Comparison of ENCODE assay signal across 8 mouse cellular contexts in genomic region chr11:59135051-59135820, GRCm38 (mm10). TPM values are rescaled to one million over a fixed set of nuclear protein-coding genes. Genes with fewer than 3 reads are reported as not detected.
DNase-seq lines count a peak whose midpoint lies in the region; ATAC-seq and TF ChIP-seq lines count a peak whose summit lies in the region.

No protein-coding gene starts in this region.

- H3K4me3 ChIP-seq in gastrocnemius, adult 2 months: peak overlapping the region; percentile 76
- no peak overlapping the region for H3K4me3 ChIP-seq in CH12.LX (replicated peaks in 1 of 3; ENCODE audit: low read depth in 2 of 3, low read length in 2 of 3, poor library complexity in 1 of 3)
- peak overlapping the region; percentile 30 for H3K4me3 ChIP-seq in forebrain, embryonic 16.5 days (replicated peaks; ENCODE audit: low read length)
- no peak overlapping the region; the same call in 1 of the 2 replicates for H3K4me3 ChIP-seq in liver, embryonic 13.5 days (replicated peaks)

- peak; percentile 72 for DNase-seq in gastrocnemius, adult 2 months
- DNase-seq in gastrocnemius, postnatal 14 days: no peak
- no peak for DNase-seq in CH12.LX (ENCODE audit: extremely low read depth)
- no peak for DNase-seq in liver, embryonic 13.5 days
- DNase-seq in right cerebral cortex, adult 2 months (ENCODE audit: low spot score in 2 of 2): no peak
- no peak for DNase-seq in yolk sac, embryonic 10.5 days (ENCODE audit: low spot score)
- no peak for DNase-seq in frontal cortex, adult 2 months (ENCODE audit: extremely low spot score in 1 of 2, low spot score in 1 of 2)

- H3K9me3 ChIP-seq in CH12.LX (replicated peaks; ENCODE audit: low read length): peaks cover 19% of the 10 kb centered on the region
- no peaks in the 10 kb centered on the region for H3K9me3 ChIP-seq in forebrain, embryonic 16.5 days (ENCODE audit: control insufficient read depth, low read length)
- no peaks in the 10 kb centered on the region for H3K9me3 ChIP-seq in liver, embryonic 13.5 days (replicated peaks)

- TF ChIP-seq EP300 in CH12.LX (IDR thresholded peaks at IDR 0.05; ENCODE audit: low read length): no peak

- ATAC-seq in forebrain, embryonic 16.5 days: no peak
- ATAC-seq in liver, embryonic 13.5 days (ENCODE audit: low read depth): no peak

- in situ Hi-C loops in CH12.LX (cut with MboI; ENCODE audit: low pct_ligation_motif_present, low pct_unique_long_range_greater_than_20kb, low sequenced_read_pairs): loop anchor here (5.0 kb wide), 1 partner anchor 33 kb away; no protein-coding TSS in a partner anchor

- H3K27me3 ChIP-seq in CH12.LX (replicated peaks): peaks cover 28% of the 10 kb centered on the region
- peaks cover 44% of the 10 kb centered on the region for H3K27me3 ChIP-seq in forebrain, embryonic 16.5 days (replicated peaks; ENCODE audit: control insufficient read depth, insufficient read depth, low read length)
- H3K27me3 ChIP-seq in liver, embryonic 13.5 days: peaks cover 78% of the 10 kb centered on the region

- no peak for TF ChIP-seq CTCF in gastrocnemius, adult 2 months (IDR thresholded peaks at IDR 0.05)
- no peak for TF ChIP-seq CTCF in CH12.LX (conservative IDR thresholded peaks at IDR 0.05 in 1 of 2, IDR thresholded peaks at IDR 0.05 in 1 of 2; ENCODE audit: low read depth in 2 of 2, low read length in 2 of 2)

- H3K36me3 ChIP-seq in CH12.LX (replicated peaks in 1 of 2; ENCODE audit: control insufficient read depth in 1 of 2, insufficient read depth in 1 of 2, low read length in 1 of 2): no peaks in the 10 kb centered on the region
- no peaks in the 10 kb centered on the region for H3K36me3 ChIP-seq in forebrain, embryonic 16.5 days (ENCODE audit: control insufficient read depth, insufficient read depth)
- H3K36me3 ChIP-seq in liver, embryonic 13.5 days: no peaks in the 10 kb centered on the region

- TF ChIP-seq POLR2A in CH12.LX (IDR thresholded peaks at IDR 0.05; ENCODE audit: low read depth, low read length): no peak

- peak overlapping the region; percentile 99 for H3K27ac ChIP-seq in gastrocnemius, adult 2 months
- no peak overlapping the region for H3K27ac ChIP-seq in CH12.LX (ENCODE audit: insufficient read depth, low read depth)
- no peak overlapping the region for H3K27ac ChIP-seq in forebrain, embryonic 16.5 days (ENCODE audit: low read length)
- no peak overlapping the region for H3K27ac ChIP-seq in liver, embryonic 13.5 days

- H3K4me1 ChIP-seq in CH12.LX (ENCODE audit: control insufficient read depth in 1 of 2, insufficient read depth in 2 of 2): peaks cover 24 to 39% of the 10 kb centered on the region in 2 experiments
- peaks cover 11% of the 10 kb centered on the region; the same call in 1 of the 2 replicates for H3K4me1 ChIP-seq in forebrain, embryonic 16.5 days (replicated peaks; ENCODE audit: control insufficient read depth, insufficient read depth, low read length)
- H3K4me1 ChIP-seq in liver, embryonic 13.5 days (replicated peaks): no peaks in the 10 kb centered on the region

- dilution Hi-C loops in CH12.LX (cut with MboI; ENCODE audit: extremely low pct_ligation_motif_present, extremely low pct_unique_long_range_greater_than_20kb, low sequenced_read_pairs): no loop called here

- TF ChIP-seq RAD21 in CH12.LX (IDR thresholded peaks at IDR 0.05; ENCODE audit: low read depth, low read length): no peak

- WGBS in forebrain, embryonic 16.5 days: 6% methylated on average over 55 of the region's 55 CpGs
- 11% methylated on average over 55 of the region's 55 CpGs for WGBS in liver, embryonic 13.5 days (ENCODE audit: insufficient replicate concordance)

- intact Hi-C loops in gastrocnemius, adult 2 months (cut with DNase I): no loop called here
- intact Hi-C loops in gastrocnemius, postnatal 14 days (cut with DNase I; ENCODE audit: low total_unique reads): no loop called here

- H3K9ac ChIP-seq in CH12.LX (ENCODE audit: insufficient read depth, low read depth): no peak overlapping the region
- H3K9ac ChIP-seq in forebrain, embryonic 16.5 days (replicated peaks; ENCODE audit: low read depth, low read length): peak overlapping the region; percentile 29; the same call in 1 of the 2 replicates
- no peak overlapping the region for H3K9ac ChIP-seq in liver, embryonic 13.5 days

- H3K79me2 ChIP-seq in CH12.LX (replicated peaks; ENCODE audit: control insufficient read depth, extremely low read depth, insufficient read depth, poor library complexity, severe bottlenecking): no peaks in the 10 kb centered on the region

- H3K4me2 ChIP-seq in CH12.LX (ENCODE audit: insufficient read depth, low read depth, poor library complexity, severe bottlenecking): no peak overlapping the region
- H3K4me2 ChIP-seq in forebrain, embryonic 16.5 days (ENCODE audit: low read length): peak overlapping the region; percentile 42
- H3K4me2 ChIP-seq in liver, embryonic 13.5 days: 0 out of 2 replicates have a peak overlapping the region, but pooled peaks have one; percentile 6

TF ChIP-seq in CH12.LX, 34 proteins besides CTCF, POLR2A, EP300 and RAD21:
- TF ChIP-seq IRF4 (IDR thresholded peaks at IDR 0.05; ENCODE audit: low read depth, low read length) (no peak), TCF12 (IDR thresholded peaks at IDR 0.05; ENCODE audit: low read depth, low read length) (0 out of 2 replicates have a peak, but pooled peaks have one; percentile 7)

RNA-seq across cellular contexts. Expression of gene Obscn, which starts 1.0 kb away (rescaled TPM):
- total RNA-seq in gastrocnemius, adult 2 months (2021): 1,000 to 10,000 TPM; 1,792 to 1,942 TPM
- total RNA-seq in gastrocnemius, postnatal 14 days (2021): 100 to 1,000 TPM; 708 to 848 TPM
- total RNA-seq in CH12.LX (2012; rRNA removed): 0.13 and 0.17 TPM in 2 replicates
- 0.08 and 0.13 TPM in 2 replicates for total RNA-seq in CH12.LX (2014; rRNA removed)
- polyA plus RNA-seq in CH12.LX (2012; ENCODE audit: insufficient read length, low read depth): 0.09 and 0.14 TPM in 2 replicates
- polyA plus RNA-seq in forebrain, embryonic 16.5 days (2015; fragmentation: Nextera tagmentation; extraction: Ambion mirVana): 0.11 and 0.25 TPM in 2 replicates
- 0.23 and 0.35 TPM in 2 replicates for polyA plus RNA-seq in liver, embryonic 13.5 days (2015; fragmentation: Nextera tagmentation; extraction: Ambion mirVana)
- 1.1 and 1.4 TPM in 2 replicates for polyA plus RNA-seq in frontal cortex, adult 2 months (2012; rRNA removed)

RNA-seq across cellular contexts. Expression of gene Iba57, which starts 28.3 kb away (rescaled TPM):
- 1 to 10 TPM; 6.7 to 9.3 TPM for total RNA-seq in gastrocnemius, adult 2 months (2021)
- 10 to 100 TPM in 1 of 2 experiments, 1 to 10 TPM in 1; 7.7 to 10.6 TPM for total RNA-seq in gastrocnemius, postnatal 14 days (2021)
- total RNA-seq in CH12.LX (2012; rRNA removed) (7.5 and 7.9 TPM in 2 replicates), CH12.LX (2014; rRNA removed) (3.6 and 4.0 TPM in 2 replicates)
- polyA plus RNA-seq in CH12.LX (2012; ENCODE audit: insufficient read length, low read depth): 4.6 and 5.1 TPM in 2 replicates
- 7.9 and 8.0 TPM in 2 replicates for polyA plus RNA-seq in forebrain, embryonic 16.5 days (2015; fragmentation: Nextera tagmentation; extraction: Ambion mirVana)
- polyA plus RNA-seq in liver, embryonic 13.5 days (2015; fragmentation: Nextera tagmentation; extraction: Ambion mirVana): 12.6 and 13.9 TPM in 2 replicates
- polyA plus RNA-seq in frontal cortex, adult 2 months (2012; rRNA removed): 6.4 and 7.0 TPM in 2 replicates

RNA-seq across cellular contexts. Expression of gene Gjc2, which starts 47.8 kb away (rescaled TPM):
- under 1 TPM; 0.10 to 0.20 TPM for total RNA-seq in gastrocnemius, adult 2 months (2021)
- under 1 TPM; 0.27 to 0.62 TPM for total RNA-seq in gastrocnemius, postnatal 14 days (2021)
- total RNA-seq in CH12.LX (2012; rRNA removed) (0.08 TPM in 1 of 2 replicates, not detected in the other), CH12.LX (2014; rRNA removed) (0.13 TPM in 1 of 2 replicates, not detected in the other)
- polyA plus RNA-seq in CH12.LX (2012; ENCODE audit: insufficient read length, low read depth): not detected in 2 replicates
- 0.11 and 0.30 TPM in 2 replicates for polyA plus RNA-seq in forebrain, embryonic 16.5 days (2015; fragmentation: Nextera tagmentation; extraction: Ambion mirVana)
- 0.05 and 0.07 TPM in 2 replicates for polyA plus RNA-seq in liver, embryonic 13.5 days (2015; fragmentation: Nextera tagmentation; extraction: Ambion mirVana)
- 13.8 and 16.7 TPM in 2 replicates for polyA plus RNA-seq in frontal cortex, adult 2 months (2012; rRNA removed)

RNA-seq across cellular contexts. Expression of gene Guk1, which starts 56.8 kb away (rescaled TPM):
- 10 to 100 TPM; 25.4 to 28.7 TPM for total RNA-seq in gastrocnemius, adult 2 months (2021)
- total RNA-seq in gastrocnemius, postnatal 14 days (2021): 10 to 100 TPM; 17.1 to 20.2 TPM
- 148 and 149 TPM in 2 replicates for total RNA-seq in CH12.LX (2012; rRNA removed)
- 130 and 148 TPM in 2 replicates for total RNA-seq in CH12.LX (2014; rRNA removed)
- 111 and 139 TPM in 2 replicates for polyA plus RNA-seq in CH12.LX (2012; ENCODE audit: insufficient read length, low read depth)
- 181 and 201 TPM in 2 replicates for polyA plus RNA-seq in forebrain, embryonic 16.5 days (2015; fragmentation: Nextera tagmentation; extraction: Ambion mirVana)
- polyA plus RNA-seq in liver, embryonic 13.5 days (2015; fragmentation: Nextera tagmentation; extraction: Ambion mirVana): 71.2 and 76.4 TPM in 2 replicates
- 232 and 250 TPM in 2 replicates for polyA plus RNA-seq in frontal cortex, adult 2 months (2012; rRNA removed)

Comparison
In these comparisons a context has a peak if more than half of its experiments do, and no peak if none do; other contexts are left out.
1. H3K4me3 ChIP-seq: peak in gastrocnemius, adult 2 months (single experiment) and forebrain, embryonic 16.5 days (single experiment); none in CH12.LX (0 of 3) and liver, embryonic 13.5 days (single experiment).
2. RNA of gene Gjc2, which starts 47.8 kb away (polyA plus RNA-seq): 13.8 to 16.7 TPM in frontal cortex, adult 2 months; 0.11 to 0.30 TPM in forebrain, embryonic 16.5 days, 0.05 to 0.07 TPM in liver, embryonic 13.5 days and not detected in CH12.LX; every median in the first group is over 10 times any median in the second.